Mouse (Mus musculus) neutrophil, adult 65 days (primary cell): ENCODE results near the gene Madd. TPM values are rescaled to one million over a fixed set of nuclear protein-coding genes. Genes with fewer than 3 reads are reported as not detected.

Source experiments
- total RNA-seq: library from RNA; stranded (reverse); gene quantifications from 2 replicates; pipeline ENCODE4 v1.2.4, GENCODE M21; 2023

Gene Madd
- 42.8 and 60.3 TPM in 2 replicates for total RNA-seq

GRCm38 (mm10) chr2:91183711-91184405, at the start of gene Madd:
Madd (minus strand) TSS chr2:91183837.

GRCm38 (mm10) chr2:91202222-91202971, 18.8 kb upstream of the Madd start, which contains the start of the genes Nr1h3 and Acp2:
Nr1h3 (minus strand) TSS chr2:91202834.
Acp2 (plus strand) TSS chr2:91202885.

DNA sequence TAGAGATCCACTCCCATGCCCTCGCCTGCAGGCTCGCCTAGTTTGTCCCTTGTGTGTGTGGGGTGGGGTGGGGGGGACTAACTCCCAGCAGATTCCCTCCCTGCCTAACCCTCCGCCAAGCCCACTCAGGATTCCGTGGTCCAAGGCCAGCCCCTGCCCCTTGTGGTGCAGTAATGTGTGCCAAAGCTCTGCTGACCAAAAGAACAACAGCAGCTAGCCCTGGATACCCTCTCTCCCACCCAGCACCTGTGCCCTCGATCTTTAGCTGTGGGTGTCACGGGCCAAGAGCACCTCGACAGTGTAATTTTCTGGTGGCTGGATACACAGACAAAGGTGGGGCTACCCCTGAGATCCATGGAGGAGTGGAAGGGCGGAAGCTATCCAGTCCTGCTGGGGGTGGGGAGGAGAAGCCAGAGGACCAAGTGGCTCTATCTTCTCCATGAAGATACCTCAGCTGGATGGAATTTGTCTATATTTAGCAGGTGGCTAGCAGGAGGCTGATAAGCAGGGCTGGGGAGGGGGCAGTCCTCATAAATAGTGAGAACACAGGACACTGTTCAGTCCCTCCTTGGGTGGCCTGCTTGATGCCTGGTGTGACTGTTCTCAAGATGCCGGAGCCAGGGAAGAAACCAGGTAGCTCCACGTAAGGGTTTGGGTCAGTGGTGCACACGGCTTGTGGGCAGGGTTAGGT, 65.9 kb downstream of the Madd start, which contains the start of gene Mybpc3:
TSS of gene Mybpc3 (plus strand) at position 560 of the 691 bp plus-strand sequence.

Other genes with a start within 250 kb of the Madd start
- gene Celf1, start 243.5 kb downstream of the Madd start, total RNA-seq, result 29.6 and 40.1 TPM in 2 replicates
- 0.44 and 0.64 TPM in 2 replicates for gene Rapsn, start 148.2 kb downstream of the Madd start, total RNA-seq
- 102 and 117 TPM in 2 replicates for gene Psmc3, start 129.8 kb downstream of the Madd start, total RNA-seq
- gene Slc39a13, start 113.4 kb downstream of the Madd start, total RNA-seq, result 21.4 and 23.5 TPM in 2 replicates
- gene Spi1, start 101.4 kb downstream of the Madd start, total RNA-seq, result 494 and 571 TPM in 2 replicates
- gene Mybpc3, start 65.7 kb downstream of the Madd start, total RNA-seq, result 2.2 and 2.8 TPM in 2 replicates
- gene Nr1h3, start 19.0 kb upstream of the Madd start, total RNA-seq, result 0.59 and 0.76 TPM in 2 replicates
- gene Acp2, start 19.0 kb upstream of the Madd start, total RNA-seq, result 13.5 and 16.4 TPM in 2 replicates
- gene Ddb2, start 53.1 kb upstream of the Madd start, total RNA-seq, result 6.6 and 9.3 TPM in 2 replicates
- not detected in 2 replicates for gene Pacsin3, start 72.1 kb upstream of the Madd start, total RNA-seq
- 108 and 148 TPM in 2 replicates for gene Arfgap2, start 81.1 kb upstream of the Madd start, total RNA-seq